In the genomic region with DNA sequence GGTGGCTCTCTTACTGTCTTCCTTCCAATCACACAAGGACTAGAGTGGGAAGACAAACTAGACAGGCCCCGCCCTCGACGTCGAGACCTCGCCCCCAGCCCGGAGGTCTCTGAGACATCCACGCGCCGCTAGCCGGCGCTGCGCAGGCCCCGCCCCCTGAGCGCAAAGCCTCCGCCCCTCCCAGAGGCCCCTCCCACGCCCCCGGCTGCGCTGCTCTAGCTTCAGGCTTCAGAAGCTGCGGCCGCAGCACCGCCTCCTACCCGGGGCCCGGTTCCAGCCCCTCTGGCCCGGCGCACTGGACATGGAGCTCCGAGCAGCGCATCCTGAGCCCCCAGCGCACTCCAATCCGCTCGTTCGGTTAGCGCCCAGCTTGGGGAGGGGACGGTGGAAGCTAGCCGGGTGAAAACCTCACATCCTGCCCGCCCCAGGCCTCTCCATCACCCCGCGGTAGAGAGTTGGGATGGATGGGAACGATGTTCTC, we compare ENCODE assay signal across 8 mouse cellular contexts. TPM values are rescaled to one million over a fixed set of nuclear protein-coding genes. Genes with fewer than 3 reads are reported as not detected.
DNase-seq lines count a peak whose midpoint lies in the region; ATAC-seq and TF ChIP-seq lines count a peak whose summit lies in the region.

A gene (plus strand): TSS at position 225 of the 481 bp plus-strand sequence.

- peaks cover 49% of the 10 kb centered on the region for H3K79me2 ChIP-seq in C2C12 (ENCODE audit: control insufficient read depth, insufficient read depth)

- peak; percentile 89 for ATAC-seq in kidney, embryonic 14.5 days (ENCODE audit: low FRiP score, low TSS enrichment)

- peaks cover 7% of the 10 kb centered on the region for H3K4me1 ChIP-seq in embryonic fibroblast, embryonic 13.5 days (ENCODE audit: control insufficient read depth, insufficient read depth, low read length)
- H3K4me1 ChIP-seq in kidney, embryonic 14.5 days (ENCODE audit: control insufficient read depth, insufficient read depth, low read length): peaks cover 12% of the 10 kb centered on the region; the same call in 1 of the 2 replicates

- TF ChIP-seq POLR2A in embryonic fibroblast, embryonic 13.5 days (IDR thresholded peaks at IDR 0.05; ENCODE audit: low read depth, low read length): peak; percentile 76

- H3K27ac ChIP-seq in embryonic fibroblast, embryonic 13.5 days (ENCODE audit: insufficient read depth, low read length): peak within 1 kb of the TSS; percentile 36
- H3K27ac ChIP-seq in kidney, embryonic 14.5 days (ENCODE audit: low read depth, low read length): 0 out of 2 replicates have a peak within 1 kb of the TSS, but pooled peaks have one; percentile 12

- H3K27me3 ChIP-seq in C2C12 (ENCODE audit: control insufficient read depth, insufficient read depth, insufficient read length): no peaks in the 10 kb centered on the region
- 0 out of 2 replicates have a peak, but pooled peaks cover 3% of the 10 kb centered on the region for H3K27me3 ChIP-seq in kidney, embryonic 14.5 days (ENCODE audit: control insufficient read depth, insufficient read depth, low read length)

- under 1% methylated on average over 38 of the region's 38 CpGs for WGBS in kidney, embryonic 14.5 days

- peak within 1 kb of the TSS; percentile 61 for H3K9ac ChIP-seq in kidney, embryonic 14.5 days (ENCODE audit: low read depth, low read length)

- peak within 1 kb of the TSS; percentile 71 for H3K4me3 ChIP-seq in C2C12 (ENCODE audit: insufficient read depth, poor library complexity, severe bottlenecking)
- H3K4me3 ChIP-seq in embryonic fibroblast, embryonic 13.5 days (ENCODE audit: insufficient read depth, low read length): peak within 1 kb of the TSS; percentile 87
- peak within 1 kb of the TSS; percentile 50 for H3K4me3 ChIP-seq in kidney, embryonic 14.5 days (ENCODE audit: low read length)

- DNase-seq in brain, adult 2 months (ENCODE audit: low read depth, low spot score): peak; percentile 98
- peak; percentile 91 for DNase-seq in heart, adult 9 months (ENCODE audit: low spot score in 2 of 2)
- peak; percentile 94 for DNase-seq in liver
- DNase-seq in monocyte, adult 2 months (ENCODE audit: low read depth in 1 of 2, low spot score in 2 of 2): peak; percentile 64 to 84
- DNase-seq in spleen, postnatal 36 days (ENCODE audit: low spot score in 2 of 2): peak; percentile 88 to 90

- peak; percentile 58 for TF ChIP-seq CTCF in C2C12 (IDR thresholded peaks at IDR 0.05; ENCODE audit: control insufficient read depth, insufficient read depth, insufficient read length)
- TF ChIP-seq CTCF in embryonic fibroblast, embryonic 13.5 days (IDR thresholded peaks at IDR 0.05; ENCODE audit: borderline replicate concordance, insufficient read depth, low read length): no peak

- peak within 1 kb of the TSS; percentile 100 for H3ac ChIP-seq in C2C12 (ENCODE audit: control insufficient read depth, insufficient read length, low read depth)

- peak within 1 kb of the TSS; percentile 62 for H3K4me2 ChIP-seq in kidney, embryonic 14.5 days (replicated peaks; ENCODE audit: low read depth, low read length)

- peaks cover 40% of the 10 kb centered on the region for H3K79me3 ChIP-seq in C2C12 (ENCODE audit: low read depth)

- peaks cover 33% of the 10 kb centered on the region for H3K36me3 ChIP-seq in C2C12 (ENCODE audit: control insufficient read depth, insufficient read depth)
- H3K36me3 ChIP-seq in kidney, embryonic 14.5 days (ENCODE audit: control insufficient read depth, insufficient read depth, low read length): no peaks in the 10 kb centered on the region

- no peaks in the 10 kb centered on the region for H3K9me3 ChIP-seq in kidney, embryonic 14.5 days (ENCODE audit: control insufficient read depth, low read length)

TF ChIP-seq in C2C12, 6 proteins besides CTCF, POLR2A, EP300 and RAD21:
- TF ChIP-seq USF1 (IDR thresholded peaks at IDR 0.05; ENCODE audit: low read depth) (no peak), MAX (IDR thresholded peaks at IDR 0.05) (peak; percentile 16)

RNA-seq across cellular contexts. Expression of the gene that starts here (rescaled TPM):
- polyA plus RNA-seq in C2C12 (2012; fragmentation: generic; extraction: Trizol): 82.3 TPM
- 20.4 and 21.5 TPM in 2 replicates for polyA plus RNA-seq in embryonic fibroblast, embryonic 13.5 days (2011; ENCODE audit: insufficient read length, low read depth, missing spikeins)
- polyA plus RNA-seq in kidney, embryonic 14.5 days (2014; fragmentation: Nextera tagmentation; extraction: Ambion mirVana): 15.6 and 20.0 TPM in 2 replicates

Comparison
In these comparisons a context has a peak if more than half of its experiments do, and no peak if none do; other contexts are left out.
1. Peak in every context shown above with its lines: DNase-seq, ATAC-seq, H3K4me3 ChIP-seq and H3K27ac ChIP-seq.